Mouse (Mus musculus): ENCODE data around the gene Cfap97d2.

Cfap97d2 gene

GRCm38 (mm10) chr8:13687101-13687717 is 18.5 kb upstream of the Cfap97d2 start:
- DNase-seq (ENCODE audit: inconsistent age in 2 of 2, low spot score in 1 of 2) = peak in 1 of 2 experiments; percentile 60

- peak in 1 of 2 experiments; percentile 45 for DNase-seq (ENCODE audit: inconsistent age in 2 of 2, low spot score in 1 of 2)
These were observed 17.7 kb upstream of the Cfap97d2 start for GRCm38 (mm10) chr8:13687941-13688340.

- DNase-seq (ENCODE audit: inconsistent age in 2 of 2, low spot score in 1 of 2) = peak; percentile 33 to 81
These were observed 17.2 kb upstream of the Cfap97d2 start for GRCm38 (mm10) chr8:13688461-13688860.

GRCm38 (mm10) chr8:13689331-13689730 is 16.4 kb upstream of the Cfap97d2 start:
- no peak for DNase-seq (ENCODE audit: inconsistent age in 2 of 2, low spot score in 1 of 2)

GRCm38 (mm10) chr8:13692302-13693066 is 13.2 kb upstream of the Cfap97d2 start:
- no peak for DNase-seq (ENCODE audit: inconsistent age in 2 of 2, low spot score in 1 of 2)

GRCm38 (mm10) chr8:13694735-13695134 is 11.0 kb upstream of the Cfap97d2 start:
- DNase-seq (ENCODE audit: inconsistent age in 2 of 2, low spot score in 1 of 2) = no peak

- no peak for DNase-seq (ENCODE audit: inconsistent age in 2 of 2, low spot score in 1 of 2)
These were observed 10.4 kb upstream of the Cfap97d2 start for GRCm38 (mm10) chr8:13695203-13695867.

- peak in 1 of 2 experiments; percentile 53 for DNase-seq (ENCODE audit: inconsistent age in 2 of 2, low spot score in 1 of 2)
These were observed 9.5 kb upstream of the Cfap97d2 start for GRCm38 (mm10) chr8:13696157-13696556.

- DNase-seq (ENCODE audit: inconsistent age in 2 of 2, low spot score in 1 of 2) = no peak
These were observed 8.5 kb upstream of the Cfap97d2 start for GRCm38 (mm10) chr8:13697196-13697595.

- no peak for DNase-seq (ENCODE audit: inconsistent age in 2 of 2, low spot score in 1 of 2)
These were observed 8.0 kb upstream of the Cfap97d2 start for GRCm38 (mm10) chr8:13697681-13698080.

- no peak for DNase-seq (ENCODE audit: inconsistent age in 2 of 2, low spot score in 1 of 2)
These were observed 7.4 kb upstream of the Cfap97d2 start for GRCm38 (mm10) chr8:13698281-13698680.

GRCm38 (mm10) chr8:13699323-13699949 is 6.3 kb upstream of the Cfap97d2 start:
- no peak for DNase-seq (ENCODE audit: inconsistent age in 2 of 2, low spot score in 1 of 2)

- DNase-seq (ENCODE audit: inconsistent age in 2 of 2, low spot score in 1 of 2) = no peak
These were observed 2.9 kb upstream of the Cfap97d2 start for GRCm38 (mm10) chr8:13702755-13703154.

- no peak for DNase-seq (ENCODE audit: inconsistent age in 2 of 2, low spot score in 1 of 2)
These were observed 1.9 kb upstream of the Cfap97d2 start for GRCm38 (mm10) chr8:13703756-13704155.

GRCm38 (mm10) chr8:13704301-13704700 is 1.4 kb upstream of the Cfap97d2 start:
- DNase-seq (ENCODE audit: inconsistent age in 2 of 2, low spot score in 1 of 2) = no peak

- DNase-seq (ENCODE audit: inconsistent age in 2 of 2, low spot score in 1 of 2) = no peak
These were observed 1.2 kb downstream of the Cfap97d2 start for GRCm38 (mm10) chr8:13706918-13707317.

GRCm38 (mm10) chr8:13708514-13708913 is 2.8 kb downstream of the Cfap97d2 start:
- no peak for DNase-seq (ENCODE audit: inconsistent age in 2 of 2, low spot score in 1 of 2)

- no peak for DNase-seq (ENCODE audit: inconsistent age in 2 of 2, low spot score in 1 of 2)
These were observed 13.3 kb downstream of the Cfap97d2 start for GRCm38 (mm10) chr8:13718980-13719379.

GRCm38 (mm10) chr8:13725722-13726121 is 20.0 kb downstream of the Cfap97d2 start:
- DNase-seq (ENCODE audit: inconsistent age in 2 of 2, low spot score in 1 of 2) = peak; percentile 23 to 75

- peak in 1 of 2 experiments; percentile 50 for DNase-seq (ENCODE audit: inconsistent age in 2 of 2, low spot score in 1 of 2)
These were observed 21.9 kb downstream of the Cfap97d2 start for GRCm38 (mm10) chr8:13727469-13728094.

- DNase-seq (ENCODE audit: inconsistent age in 2 of 2, low spot score in 1 of 2) = peak in 1 of 2 experiments; percentile 59
These were observed 34.7 kb downstream of the Cfap97d2 start for GRCm38 (mm10) chr8:13740323-13740770.

All from adrenal gland, adult (tissue).